In genomic region chr3:51577359-51577758, GRCm38 (mm10) we compare ENCODE assay signal across 12 mouse cellular contexts. TPM values are rescaled to one million over a fixed set of nuclear protein-coding genes. Genes with fewer than 3 reads are reported as not detected.
DNase-seq lines count a peak whose midpoint lies in the region; ATAC-seq and TF ChIP-seq lines count a peak whose summit lies in the region.
"Had no signal": no experiment of that assay in that cellular context is flagged by ENCODE, and none has a peak within 500 bp of the region (broad histone marks: within the 10 kb centered on the region; RNA-seq: fewer than 3 reads in every experiment).

No protein-coding gene starts in this region.

- no peak overlapping the region for H3K27ac ChIP-seq in hindbrain, embryonic 16.5 days (ENCODE audit: low read depth, low read length)
- no peak overlapping the region for H3K27ac ChIP-seq in hindbrain, embryonic 14.5 days
- H3K27ac ChIP-seq in lung, postnatal 0 days (ENCODE audit: low read length): peak overlapping the region; percentile 43; the same call in 1 of the 2 replicates
- H3K27ac ChIP-seq in embryonic facial prominence, embryonic 15.5 days (replicated peaks): peak overlapping the region; percentile 66; the same call in 1 of the 2 replicates
- peak overlapping the region; percentile 21; the same call in 1 of the 2 replicates for H3K27ac ChIP-seq in stomach, embryonic 15.5 days
- H3K27ac ChIP-seq: limb, embryonic 15.5 days; neural tube, embryonic 13.5 days had no signal

- H3K4me3 ChIP-seq in hindbrain, embryonic 16.5 days (ENCODE audit: low read length): no peak overlapping the region
- H3K4me3 ChIP-seq in hindbrain, embryonic 14.5 days (replicated peaks; ENCODE audit: low read length): no peak overlapping the region
- H3K4me3 ChIP-seq in lung, postnatal 0 days (ENCODE audit: low read depth, low read length): no peak overlapping the region
- no peak overlapping the region for H3K4me3 ChIP-seq in lung, adult 2 months (replicated peaks; ENCODE audit: extremely low read depth, low read depth, low read length)
- no peak overlapping the region for H3K4me3 ChIP-seq in embryonic facial prominence, embryonic 15.5 days (replicated peaks)
- no peak overlapping the region for H3K4me3 ChIP-seq in stomach, embryonic 15.5 days (replicated peaks)
- H3K4me3 ChIP-seq: heart, embryonic 13.5 days; limb, embryonic 15.5 days; neural tube, embryonic 13.5 days had no signal

- WGBS in hindbrain, embryonic 16.5 days: 61% methylated on average over 11 of the region's 11 CpGs
- WGBS in hindbrain, embryonic 14.5 days: 57% methylated on average over 11 of the region's 11 CpGs
- 68% methylated on average over 11 of the region's 11 CpGs for WGBS in lung, postnatal 0 days
- WGBS in lung, adult 2 months: 64% methylated on average over 11 of the region's 11 CpGs
- 54% methylated on average over 11 of the region's 11 CpGs for WGBS in embryonic facial prominence, embryonic 15.5 days
- WGBS in stomach, embryonic 15.5 days: 62% methylated on average over 11 of the region's 11 CpGs

- 0 out of 2 replicates have a peak, but pooled peaks have one; percentile 20 for ATAC-seq in hindbrain, embryonic 16.5 days
- ATAC-seq in hindbrain, embryonic 14.5 days (ENCODE audit: low FRiP score): no peak
- no peak for ATAC-seq in lung, postnatal 0 days
- ATAC-seq in embryonic facial prominence, embryonic 15.5 days (ENCODE audit: insufficient number of reproducible peaks, low FRiP score, low TSS enrichment, low read depth): no peak
- ATAC-seq in stomach, embryonic 15.5 days (ENCODE audit: insufficient read depth, low FRiP score, low read depth): no peak

- TF ChIP-seq POLR2A in lung, adult 2 months (IDR thresholded peaks at IDR 0.05; ENCODE audit: borderline replicate concordance, extremely low read depth, low read depth, low read length): no peak

- H3K9me3 ChIP-seq in hindbrain, embryonic 16.5 days (ENCODE audit: control insufficient read depth, low read length): no peaks in the 10 kb centered on the region
- H3K9me3 ChIP-seq in hindbrain, embryonic 14.5 days (ENCODE audit: control insufficient read depth, low read length): no peaks in the 10 kb centered on the region
- no peaks in the 10 kb centered on the region for H3K9me3 ChIP-seq in lung, postnatal 0 days (ENCODE audit: low read length)
- H3K9me3 ChIP-seq in embryonic facial prominence, embryonic 15.5 days (replicated peaks): no peaks in the 10 kb centered on the region
- H3K9me3 ChIP-seq in stomach, embryonic 15.5 days: no peaks in the 10 kb centered on the region
- H3K9me3 ChIP-seq: heart, embryonic 13.5 days; limb, embryonic 15.5 days; neural tube, embryonic 13.5 days had no signal

- DNase-seq in hindbrain, embryonic 14.5 days (ENCODE audit: low spot score): no peak
- DNase-seq in lung, postnatal 0 days (ENCODE audit: low spot score): no peak
- DNase-seq in lung, adult 2 months: no peak
- no peak for DNase-seq in heart, postnatal 10 days
- DNase-seq: B cell, adult 2 months; heart, adult 11 months had no signal

- TF ChIP-seq CTCF in lung, postnatal 0 days (IDR thresholded peaks at IDR 0.05): no peak
- no peak for TF ChIP-seq CTCF in lung, adult 2 months (IDR thresholded peaks at IDR 0.05; ENCODE audit: insufficient read depth, low read length)

- H3K9ac ChIP-seq in hindbrain, embryonic 16.5 days (ENCODE audit: low read depth, low read length): no peak overlapping the region
- H3K9ac ChIP-seq in hindbrain, embryonic 14.5 days: no peak overlapping the region
- no peak overlapping the region for H3K9ac ChIP-seq in lung, postnatal 0 days (replicated peaks; ENCODE audit: low read depth)
- no peak overlapping the region for H3K9ac ChIP-seq in embryonic facial prominence, embryonic 15.5 days
- no peak overlapping the region for H3K9ac ChIP-seq in stomach, embryonic 15.5 days
- H3K9ac ChIP-seq: heart, embryonic 13.5 days; limb, embryonic 15.5 days; neural tube, embryonic 13.5 days had no signal

- no peaks in the 10 kb centered on the region for H3K4me1 ChIP-seq in hindbrain, embryonic 16.5 days (ENCODE audit: control insufficient read depth, insufficient read depth, low read depth, low read length)
- no peaks in the 10 kb centered on the region for H3K4me1 ChIP-seq in hindbrain, embryonic 14.5 days (replicated peaks; ENCODE audit: control insufficient read depth, insufficient read depth, low read length)
- H3K4me1 ChIP-seq in lung, postnatal 0 days (ENCODE audit: insufficient read depth, low read depth, low read length): no peaks in the 10 kb centered on the region
- H3K4me1 ChIP-seq in lung, adult 2 months (ENCODE audit: control insufficient read depth, insufficient read depth, low read length): no peaks in the 10 kb centered on the region; the same call in 1 of the 2 replicates
- H3K4me1 ChIP-seq in embryonic facial prominence, embryonic 15.5 days: 0 out of 2 replicates have a peak, but pooled peaks cover 4% of the 10 kb centered on the region
- H3K4me1 ChIP-seq in stomach, embryonic 15.5 days: no peaks in the 10 kb centered on the region
- H3K4me1 ChIP-seq: limb, embryonic 15.5 days had no signal

- no peak overlapping the region for H3K4me2 ChIP-seq in hindbrain, embryonic 16.5 days (ENCODE audit: low read length)
- H3K4me2 ChIP-seq in hindbrain, embryonic 14.5 days (replicated peaks): no peak overlapping the region
- no peak overlapping the region for H3K4me2 ChIP-seq in lung, postnatal 0 days (replicated peaks; ENCODE audit: low read depth, low read length)
- 0 out of 2 replicates have a peak overlapping the region, but pooled peaks have one; percentile 12 for H3K4me2 ChIP-seq in embryonic facial prominence, embryonic 15.5 days (replicated peaks)
- H3K4me2 ChIP-seq in stomach, embryonic 15.5 days: no peak overlapping the region
- H3K4me2 ChIP-seq: heart, embryonic 13.5 days; limb, embryonic 15.5 days; neural tube, embryonic 13.5 days had no signal

- no peak for TF ChIP-seq EP300 in lung, postnatal 0 days (IDR thresholded peaks at IDR 0.05)

- H3K27me3 ChIP-seq in hindbrain, embryonic 16.5 days (replicated peaks; ENCODE audit: control insufficient read depth, insufficient read depth, low read length): no peaks in the 10 kb centered on the region
- H3K27me3 ChIP-seq in hindbrain, embryonic 14.5 days (ENCODE audit: control insufficient read depth, insufficient read depth, low read length): no peaks in the 10 kb centered on the region
- no peaks in the 10 kb centered on the region for H3K27me3 ChIP-seq in lung, postnatal 0 days (replicated peaks; ENCODE audit: insufficient read depth, low read length)
- no peaks in the 10 kb centered on the region for H3K27me3 ChIP-seq in embryonic facial prominence, embryonic 15.5 days
- no peaks in the 10 kb centered on the region for H3K27me3 ChIP-seq in stomach, embryonic 15.5 days (replicated peaks)
- H3K27me3 ChIP-seq: heart, embryonic 13.5 days; limb, embryonic 15.5 days; neural tube, embryonic 13.5 days had no signal

- intact Hi-C loops in heart, postnatal 10 days (cut with DNase I): no loop called here

- H3K36me3 ChIP-seq in hindbrain, embryonic 16.5 days (ENCODE audit: control insufficient read depth, insufficient read depth, low read length): no peaks in the 10 kb centered on the region
- no peaks in the 10 kb centered on the region for H3K36me3 ChIP-seq in hindbrain, embryonic 14.5 days (replicated peaks; ENCODE audit: control insufficient read depth, insufficient read depth)
- H3K36me3 ChIP-seq in lung, postnatal 0 days (ENCODE audit: insufficient read depth, low read length): no peaks in the 10 kb centered on the region
- H3K36me3 ChIP-seq in embryonic facial prominence, embryonic 15.5 days: no peaks in the 10 kb centered on the region
- no peaks in the 10 kb centered on the region for H3K36me3 ChIP-seq in stomach, embryonic 15.5 days
- H3K36me3 ChIP-seq: heart, embryonic 13.5 days; limb, embryonic 15.5 days; neural tube, embryonic 13.5 days had no signal

RNA-seq across cellular contexts. Expression of gene Setd7, which starts 16.7 kb away (rescaled TPM):
- polyA plus RNA-seq in hindbrain, embryonic 16.5 days (2015; fragmentation: Nextera tagmentation; extraction: Ambion mirVana): 2.1 and 2.7 TPM in 2 replicates
- polyA plus RNA-seq in hindbrain, embryonic 14.5 days (2014; fragmentation: Nextera tagmentation; extraction: Ambion mirVana): 2.7 and 2.9 TPM in 2 replicates
- 2.1 TPM in 2 replicates for polyA plus RNA-seq in lung, postnatal 0 days (2015; fragmentation: Nextera tagmentation; extraction: Ambion mirVana)
- 16.8 and 23.5 TPM in 2 replicates for polyA plus RNA-seq in lung, adult 2 months (2012; rRNA removed)
- polyA plus RNA-seq in embryonic facial prominence, embryonic 15.5 days (2015; fragmentation: Nextera tagmentation; extraction: Ambion mirVana): 3.6 and 4.2 TPM in 2 replicates
- polyA plus RNA-seq in stomach, embryonic 15.5 days (2015; fragmentation: Nextera tagmentation; extraction: Ambion mirVana): 3.6 and 5.0 TPM in 2 replicates
- 10 to 100 TPM; 57.0 to 67.0 TPM for total RNA-seq in heart, postnatal 10 days (2021)

Comparison
In these comparisons a context has a peak if more than half of its experiments do, and no peak if none do; other contexts are left out.
1. H3K27ac ChIP-seq: peak in lung, postnatal 0 days (single experiment), embryonic facial prominence, embryonic 15.5 days (single experiment) and stomach, embryonic 15.5 days (single experiment); none in hindbrain, embryonic 16.5 days (single experiment) and hindbrain, embryonic 14.5 days (single experiment).